12 mouse cellular contexts compared by ENCODE assay signal in the genomic region with DNA sequence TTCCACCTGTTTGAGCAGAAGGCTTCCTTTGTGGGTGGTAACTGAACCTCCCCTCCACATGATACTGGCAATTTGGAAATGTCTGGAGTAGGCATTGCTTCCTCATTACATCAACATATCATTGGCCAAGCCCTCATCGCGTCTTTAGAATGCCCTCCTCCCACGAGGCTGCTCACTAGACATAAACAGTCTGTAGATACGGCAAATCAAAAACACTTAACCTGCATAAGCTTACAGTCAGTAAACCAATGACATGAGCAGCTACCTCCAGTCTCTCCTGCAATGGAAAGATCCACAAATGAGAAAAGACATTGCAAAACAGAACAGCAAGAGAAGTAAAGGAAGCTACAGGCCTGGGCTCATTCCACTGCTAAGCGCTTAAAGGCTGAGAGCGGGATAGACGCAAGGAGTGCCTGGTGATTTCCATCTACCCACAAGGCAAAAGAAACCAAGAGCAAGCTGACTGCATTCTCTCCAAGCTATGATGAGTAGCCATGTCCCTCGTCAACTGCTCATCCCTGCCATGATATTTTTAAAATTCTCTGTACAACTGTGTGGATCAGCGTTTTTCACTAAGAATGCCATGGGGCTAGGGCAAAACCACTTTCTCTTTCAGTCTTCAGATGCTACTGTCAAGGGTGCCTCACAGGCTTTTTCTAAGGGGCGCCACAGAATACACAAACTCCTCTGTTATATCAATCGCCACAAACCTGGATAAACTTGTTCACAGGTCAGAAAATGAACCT.
A peak's percentile ranks its signal among the peaks of the same experiment; 100 is the strongest.
DNase-seq lines count a peak whose midpoint lies in the region; ATAC-seq and TF ChIP-seq lines count a peak whose summit lies in the region.
"Had no signal": no experiment of that assay in that cellular context is flagged by ENCODE, and none has a peak within 500 bp of the region (broad histone marks: within the 10 kb centered on the region; RNA-seq: fewer than 3 reads in every experiment).

No protein-coding gene starts in this region.

- H3K9me3 ChIP-seq in stomach, embryonic 15.5 days: no peaks in the 10 kb centered on the region
- H3K9me3 ChIP-seq: embryonic facial prominence, embryonic 12.5 days; neural tube, embryonic 12.5 days had no signal

- no peak for TF ChIP-seq POLR2A in heart, adult 2 months (IDR thresholded peaks at IDR 0.05; ENCODE audit: insufficient read depth, low read depth, low read length)

- intact Hi-C loops in heart, adult 2 months (cut with DNase I): loop anchor here (5.0 kb wide), 1 partner anchor 51 kb away; no protein-coding TSS in a partner anchor
- intact Hi-C loops in left cerebral cortex, postnatal 14 days (cut with DNase I): no loop called here

- H3K79me2 ChIP-seq in heart, adult 2 months (replicated peaks; ENCODE audit: control insufficient read depth, insufficient read depth, low read length): no peaks in the 10 kb centered on the region

- peaks cover 5% of the 10 kb centered on the region for H3K36me3 ChIP-seq in heart, adult 2 months (ENCODE audit: control insufficient read depth, insufficient read depth, low read length)
- H3K36me3 ChIP-seq in stomach, embryonic 15.5 days: no peaks in the 10 kb centered on the region
- H3K36me3 ChIP-seq: embryonic facial prominence, embryonic 12.5 days; neural tube, embryonic 12.5 days had no signal

- H3K9ac ChIP-seq in heart, adult 2 months (ENCODE audit: low read depth, low read length): no peak overlapping the region
- H3K9ac ChIP-seq in stomach, embryonic 15.5 days: no peak overlapping the region
- H3K9ac ChIP-seq: embryonic facial prominence, embryonic 12.5 days; neural tube, embryonic 12.5 days had no signal

- H3K4me2 ChIP-seq in stomach, embryonic 15.5 days: no peak overlapping the region
- H3K4me2 ChIP-seq: embryonic facial prominence, embryonic 12.5 days; neural tube, embryonic 12.5 days had no signal

- peaks cover 14% of the 10 kb centered on the region for H3K4me1 ChIP-seq in heart, adult 2 months (ENCODE audit: control insufficient read depth, insufficient read depth, low read length)
- H3K4me1 ChIP-seq in stomach, embryonic 15.5 days: peaks cover 25% of the 10 kb centered on the region

- peak overlapping the region; percentile 18; the same call in 1 of the 2 replicates for H3K27ac ChIP-seq in heart, adult 2 months
- H3K27ac ChIP-seq in stomach, embryonic 15.5 days: peak overlapping the region; percentile 63
- H3K27ac ChIP-seq: embryonic facial prominence, embryonic 12.5 days; neural tube, embryonic 12.5 days had no signal

- no peak for TF ChIP-seq EP300 in heart, adult 2 months (IDR thresholded peaks at IDR 0.05; ENCODE audit: insufficient read depth, low read depth, low read length)

- no peak for TF ChIP-seq CTCF in heart, adult 2 months (IDR thresholded peaks at IDR 0.05)

- no peak overlapping the region for H3K4me3 ChIP-seq in heart, adult 2 months
- no peak overlapping the region for H3K4me3 ChIP-seq in stomach, embryonic 15.5 days (replicated peaks)
- H3K4me3 ChIP-seq: embryonic facial prominence, embryonic 12.5 days; neural tube, embryonic 12.5 days had no signal

- no peak for DNase-seq in heart, adult 2 months
- no peak for DNase-seq in heart, postnatal 4 days
- DNase-seq in thymus, postnatal 0 days (ENCODE audit: low spot score): peak; percentile 44
- no peak for DNase-seq in thymus, postnatal 14 days
- peak; percentile 64 for DNase-seq in liver
- DNase-seq in ovary, adult 18-20 months (ENCODE audit: low spot score): no peak
- no peak for DNase-seq in left cerebral cortex, postnatal 14 days (ENCODE audit: low spot score in 2 of 2)
- DNase-seq: cerebellum, adult 11 months; lung, postnatal 14 days had no signal

- ATAC-seq in stomach, embryonic 15.5 days (ENCODE audit: insufficient read depth, low FRiP score, low read depth): peak; percentile 33; the same call in 1 of the 2 replicates

- 84% methylated on average over 11 of the region's 11 CpGs for WGBS in heart, adult 2 months
- WGBS in stomach, embryonic 15.5 days: 66% methylated on average over 11 of the region's 11 CpGs

- no peaks in the 10 kb centered on the region for H3K27me3 ChIP-seq in heart, adult 2 months (ENCODE audit: control insufficient read depth, insufficient read depth, low read length)
- H3K27me3 ChIP-seq in stomach, embryonic 15.5 days (replicated peaks): no peaks in the 10 kb centered on the region
- H3K27me3 ChIP-seq: embryonic facial prominence, embryonic 12.5 days; neural tube, embryonic 12.5 days had no signal

Comparison
In these comparisons a context has a peak if more than half of its experiments do, and no peak if none do; other contexts are left out.
1. DNase-seq: peak in thymus, postnatal 0 days (single experiment) and liver (single experiment); none in heart, adult 2 months (0 of 2), heart, postnatal 4 days (single experiment), thymus, postnatal 14 days (single experiment), ovary, adult 18-20 months (single experiment) and left cerebral cortex, postnatal 14 days (0 of 2).